Mouse (Mus musculus): ENCODE data around the gene Ttc12. TPM values are rescaled to one million over a fixed set of nuclear protein-coding genes. Genes with fewer than 3 reads are reported as not detected.

Ttc12 gene
- polyA plus RNA-seq, 1 experiment, result not detected

- Histone ChIP-seq H3K9me3 (ENCODE audit: control insufficient read depth, low read length) (no peaks in the 10 kb centered on the region), H3K27me3 (ENCODE audit: control insufficient read depth) (no peaks in the 10 kb centered on the region), H3K4me1 (ENCODE audit: control insufficient read depth) (no peaks in the 10 kb centered on the region), H3K4me3 (replicated peaks) (no peak overlapping the region), H3K36me3 (ENCODE audit: control insufficient read depth) (no peaks in the 10 kb centered on the region)
- TF ChIP-seq TAL1 (IDR thresholded peaks at IDR 0.05; ENCODE audit: low read length) (no peak), GATA1 (IDR thresholded peaks at IDR 0.05; ENCODE audit: low read length) (no peak)
Observed at GRCm38 (mm10) chr9:49499878-49500277, 13.9 kb upstream of the Ttc12 start.

- Histone ChIP-seq H3K9me3 (ENCODE audit: control insufficient read depth, low read length) (no peaks in the 10 kb centered on the region), H3K27me3 (ENCODE audit: control insufficient read depth) (no peaks in the 10 kb centered on the region), H3K36me3 (ENCODE audit: control insufficient read depth) (no peaks in the 10 kb centered on the region), H3K4me3 (replicated peaks) (no peak overlapping the region), H3K4me1 (ENCODE audit: control insufficient read depth) (no peaks in the 10 kb centered on the region)
- TF ChIP-seq GATA1 (IDR thresholded peaks at IDR 0.05; ENCODE audit: low read length) (no peak), TAL1 (IDR thresholded peaks at IDR 0.05; ENCODE audit: low read length) (no peak)
Observed at GRCm38 (mm10) chr9:49493979-49494649, 8.1 kb upstream of the Ttc12 start.

DNA sequence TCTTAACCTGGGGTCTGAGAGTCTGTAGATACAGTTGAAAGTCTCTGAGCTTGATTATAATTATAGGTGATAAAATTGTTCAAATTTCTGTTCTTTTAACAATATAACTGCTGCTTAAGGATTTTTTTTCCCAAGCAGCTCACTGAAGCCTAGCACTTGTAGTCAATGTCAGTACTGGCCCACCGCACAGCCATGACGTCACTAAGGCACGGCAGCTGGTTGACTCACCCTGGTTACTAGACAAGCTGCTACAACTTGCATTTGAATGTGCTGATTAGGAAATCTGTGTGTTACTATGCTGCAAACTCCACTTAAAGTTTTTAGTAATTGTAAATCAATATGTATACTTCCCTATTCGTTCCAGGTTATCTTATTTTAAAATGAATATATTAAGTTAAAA is 4.6 kb upstream of the Ttc12 start:
- Histone ChIP-seq H3K4me3 (replicated peaks) (no peak overlapping the region), H3K27me3 (ENCODE audit: control insufficient read depth) (peaks cover 4% of the 10 kb centered on the region; the same call in 1 of the 2 replicates), H3K9me3 (ENCODE audit: control insufficient read depth, low read length) (no peaks in the 10 kb centered on the region), H3K36me3 (ENCODE audit: control insufficient read depth) (no peaks in the 10 kb centered on the region), H3K4me1 (ENCODE audit: control insufficient read depth) (peaks cover 6% of the 10 kb centered on the region)
- TF ChIP-seq GATA1 (IDR thresholded peaks at IDR 0.05; ENCODE audit: low read length) (no peak), TAL1 (IDR thresholded peaks at IDR 0.05; ENCODE audit: low read length) (no peak)

DNA sequence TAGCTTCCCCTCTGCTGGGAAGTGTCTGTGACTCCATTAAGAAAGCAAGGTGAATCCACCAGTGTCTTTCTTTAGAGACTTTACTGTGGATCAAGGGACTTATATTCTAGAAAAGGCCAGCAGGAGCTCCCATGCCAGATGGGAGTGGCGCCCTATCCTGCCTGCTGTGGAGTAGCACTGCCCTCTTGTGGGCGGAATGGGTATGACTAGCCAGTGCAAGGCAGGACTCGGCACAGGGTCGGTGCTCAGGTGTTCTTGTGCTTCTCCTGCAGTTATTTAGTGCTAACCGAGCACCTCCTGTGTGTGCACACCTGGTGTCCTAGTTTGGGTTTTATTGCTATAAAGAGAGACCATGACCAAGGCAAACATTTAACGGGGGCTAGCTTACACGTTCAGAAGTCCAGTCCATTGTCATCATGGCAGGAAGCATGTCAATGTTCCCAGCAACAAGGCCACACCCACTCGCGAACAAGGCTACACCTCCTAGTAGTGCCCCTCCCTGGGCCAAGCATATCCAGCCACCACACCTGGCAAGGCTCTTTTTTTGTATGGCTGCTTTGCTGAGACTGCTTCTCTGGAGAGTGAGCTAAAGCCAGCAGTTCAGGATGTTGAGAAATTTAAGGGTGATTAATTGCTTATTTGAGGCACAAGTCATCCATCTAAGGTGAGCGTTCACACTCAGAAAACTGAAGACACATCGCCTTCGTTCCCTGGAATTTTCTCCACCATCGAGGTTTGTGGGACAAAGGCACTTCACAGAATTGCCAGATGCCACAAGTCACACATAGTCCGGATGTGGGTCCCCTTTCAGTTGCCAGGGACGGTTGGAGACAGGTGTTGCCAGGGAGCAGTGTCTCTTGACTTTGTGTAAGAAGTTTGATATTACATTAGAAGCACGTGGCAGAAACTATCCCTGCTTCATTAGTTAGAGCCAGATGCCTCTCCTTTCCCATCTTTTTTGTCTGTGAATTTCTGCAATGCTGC is 3.2 kb upstream of the Ttc12 start:
- peaks cover 4% of the 10 kb centered on the region; the same call in 1 of the 2 replicates for H3K27me3 ChIP-seq (ENCODE audit: control insufficient read depth)
- H3K4me3 ChIP-seq (replicated peaks), result no peak overlapping the region
- peaks cover 7% of the 10 kb centered on the region for H3K4me1 ChIP-seq (ENCODE audit: control insufficient read depth)
- no peaks in the 10 kb centered on the region for H3K36me3 ChIP-seq (ENCODE audit: control insufficient read depth)
- TF ChIP-seq GATA1 (IDR thresholded peaks at IDR 0.05; ENCODE audit: low read length), result no peak
- TF ChIP-seq TAL1 (IDR thresholded peaks at IDR 0.05; ENCODE audit: low read length), result no peak
- H3K9me3 ChIP-seq (ENCODE audit: control insufficient read depth, low read length), result no peaks in the 10 kb centered on the region

- Histone ChIP-seq H3K9me3 (ENCODE audit: control insufficient read depth, low read length) (no peaks in the 10 kb centered on the region), H3K36me3 (ENCODE audit: control insufficient read depth) (no peaks in the 10 kb centered on the region), H3K4me1 (ENCODE audit: control insufficient read depth) (peaks cover 10% of the 10 kb centered on the region), H3K4me3 (replicated peaks) (no peak overlapping the region), H3K27me3 (ENCODE audit: control insufficient read depth) (peaks cover 4% of the 10 kb centered on the region)
- no peak for TF ChIP-seq GATA1 (IDR thresholded peaks at IDR 0.05; ENCODE audit: low read length)
- no peak for TF ChIP-seq TAL1 (IDR thresholded peaks at IDR 0.05; ENCODE audit: low read length)
Observed at GRCm38 (mm10) chr9:49488258-49488657, 2.2 kb upstream of the Ttc12 start.

DNA sequence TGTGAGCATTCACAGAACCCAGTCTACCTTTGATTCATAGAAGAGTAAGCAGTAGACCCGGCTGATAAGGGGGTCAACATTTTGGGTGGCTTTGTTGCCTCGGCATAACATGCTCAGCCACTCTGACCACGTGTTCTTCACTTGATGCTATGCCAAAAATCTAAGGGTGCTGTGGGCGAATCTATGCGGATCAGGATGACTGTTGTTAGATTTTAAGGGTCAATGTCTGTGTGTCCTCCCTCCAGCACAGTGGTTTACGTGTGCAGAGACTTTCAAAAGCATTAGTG is 1.6 kb upstream of the Ttc12 start:
- no peaks in the 10 kb centered on the region for H3K9me3 ChIP-seq (ENCODE audit: control insufficient read depth, low read length)
- H3K27me3 ChIP-seq (ENCODE audit: control insufficient read depth), result peaks cover 4% of the 10 kb centered on the region
- H3K4me1 ChIP-seq (ENCODE audit: control insufficient read depth), result peaks cover 10% of the 10 kb centered on the region
- H3K36me3 ChIP-seq (ENCODE audit: control insufficient read depth), result no peaks in the 10 kb centered on the region
- no peak for TF ChIP-seq GATA1 (IDR thresholded peaks at IDR 0.05; ENCODE audit: low read length)
- no peak for TF ChIP-seq TAL1 (IDR thresholded peaks at IDR 0.05; ENCODE audit: low read length)
- no peak overlapping the region for H3K4me3 ChIP-seq (replicated peaks)

- no peak for TF ChIP-seq GATA1 (IDR thresholded peaks at IDR 0.05; ENCODE audit: low read length)
- TF ChIP-seq TAL1 (IDR thresholded peaks at IDR 0.05; ENCODE audit: low read length), result no peak
- no peak overlapping the region for H3K4me3 ChIP-seq (replicated peaks)
- no peaks in the 10 kb centered on the region for H3K36me3 ChIP-seq (ENCODE audit: control insufficient read depth)
- H3K9me3 ChIP-seq (ENCODE audit: control insufficient read depth, low read length), result no peaks in the 10 kb centered on the region
- peaks cover 10% of the 10 kb centered on the region for H3K4me1 ChIP-seq (ENCODE audit: control insufficient read depth)
- peaks cover 4% of the 10 kb centered on the region for H3K27me3 ChIP-seq (ENCODE audit: control insufficient read depth)
Observed at GRCm38 (mm10) chr9:49486805-49487656, 1.0 kb upstream of the Ttc12 start.

DNA sequence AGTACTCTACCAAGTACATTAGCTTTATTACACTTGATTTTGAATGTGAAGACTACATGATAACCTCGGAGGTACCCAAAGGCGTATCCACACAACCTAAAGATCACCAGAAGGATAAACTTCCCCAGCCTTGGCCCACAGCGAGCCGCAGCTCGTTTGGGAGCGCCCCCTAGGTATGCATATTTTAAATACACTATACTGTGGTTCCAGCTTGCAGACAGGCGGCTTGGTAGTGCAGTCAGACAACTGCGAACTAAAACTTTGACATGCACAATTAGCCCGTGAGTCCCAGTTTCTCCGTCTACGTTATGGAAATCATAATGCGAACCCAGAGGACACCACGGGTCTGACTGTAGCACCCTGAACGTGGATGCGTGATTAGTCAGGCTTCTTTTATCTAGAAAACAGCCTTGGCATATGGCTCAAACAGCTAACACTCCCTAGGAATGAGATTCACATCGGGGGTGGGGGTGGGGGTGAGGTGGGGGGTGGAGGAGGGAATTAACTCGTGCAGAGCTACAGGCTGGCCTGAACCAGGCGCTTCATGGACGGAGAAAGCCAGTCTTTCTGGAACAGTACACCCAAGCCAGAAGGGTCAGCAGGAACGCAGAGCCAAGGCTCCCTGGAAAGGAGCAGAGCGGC is 654 bp downstream of the Ttc12 start:
- no peaks in the 10 kb centered on the region for H3K36me3 ChIP-seq (ENCODE audit: control insufficient read depth)
- H3K4me1 ChIP-seq (ENCODE audit: control insufficient read depth), result peaks cover 10% of the 10 kb centered on the region
- TF ChIP-seq GATA1 (IDR thresholded peaks at IDR 0.05; ENCODE audit: low read length), result no peak
- TF ChIP-seq TAL1 (IDR thresholded peaks at IDR 0.05; ENCODE audit: low read length), result no peak
- no peaks in the 10 kb centered on the region for H3K9me3 ChIP-seq (ENCODE audit: control insufficient read depth, low read length)
- H3K4me3 ChIP-seq (replicated peaks), result peak overlapping the region; percentile 56
- peaks cover 4% of the 10 kb centered on the region for H3K27me3 ChIP-seq (ENCODE audit: control insufficient read depth)

Data from erythroblast, embryonic 14.5 days (primary cell).